Mouse (Mus musculus): ENCODE results near the gene Olfr593.
"Not testable (repeated sequence)": the region's sequence is repeated elsewhere in the genome, so short reads cannot be mapped to it uniquely, and the experiment has no call there.

The Olfr593 gene

DNA sequence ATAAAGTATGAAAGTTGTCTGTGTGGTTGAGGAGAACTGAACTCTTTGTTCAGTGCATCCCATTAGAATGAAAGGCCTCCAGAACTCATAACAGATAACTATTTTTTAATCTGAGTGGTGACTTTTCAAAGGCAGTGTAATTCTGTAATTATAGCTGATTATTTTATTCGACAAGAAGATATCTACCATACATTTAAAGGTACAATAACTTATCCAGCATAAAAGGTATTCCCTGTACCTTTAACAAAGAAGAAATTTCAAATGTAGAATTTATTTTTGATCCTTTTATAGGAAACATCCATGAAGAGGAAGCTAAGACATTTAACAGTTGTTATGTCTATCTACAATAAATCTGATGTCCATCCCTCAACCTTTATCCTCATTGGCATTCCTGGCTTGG, at the start of gene Olfr593:
TSS of gene Olfr593 (plus strand) at position 301 of the 400 bp plus-strand sequence.
- DNase-seq (ENCODE audit: low spot score in 2 of 2), result no peak

DNA sequence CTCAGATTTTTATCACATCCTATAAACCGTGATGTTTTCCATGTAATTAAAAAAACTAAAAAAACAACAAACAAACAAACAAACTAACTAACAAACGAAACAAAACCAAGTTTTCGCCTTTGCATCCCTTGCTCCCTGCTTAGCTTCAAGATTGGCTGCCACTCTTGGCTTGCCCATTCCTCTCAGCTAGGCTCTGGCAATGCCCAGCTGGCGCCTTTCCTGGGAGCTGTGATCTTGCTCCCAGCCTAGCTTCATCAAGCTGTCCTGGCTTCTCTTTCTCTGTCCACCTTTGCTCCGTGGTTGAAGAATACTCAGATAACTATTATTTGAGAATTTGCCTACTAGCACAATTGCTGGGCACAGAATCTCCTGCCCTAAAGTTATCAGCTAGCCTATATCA, 42.0 kb upstream of the Olfr593 start:
- no peak for DNase-seq (ENCODE audit: low spot score in 2 of 2)

DNA sequence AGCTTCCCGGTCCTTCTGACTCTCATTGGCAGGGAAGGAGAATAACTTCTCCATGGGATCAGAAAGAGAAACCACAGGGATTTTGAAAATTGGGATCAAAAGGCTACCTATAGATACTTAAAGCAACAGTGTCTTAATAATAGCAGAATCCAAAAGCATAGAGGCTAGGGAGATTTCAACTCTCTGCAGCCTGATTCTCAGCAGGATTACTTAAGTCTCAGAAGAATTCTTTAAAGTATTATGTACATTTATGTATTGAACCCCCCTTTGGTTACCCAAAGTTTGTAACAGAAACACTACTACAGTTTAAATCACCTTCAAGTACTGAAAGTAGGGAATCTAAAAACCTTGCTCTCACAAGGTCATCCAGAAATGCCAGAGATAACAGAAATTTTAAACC, 33.4 kb upstream of the Olfr593 start, which contains the start of gene Olfr591:
TSS of gene Olfr591 (minus strand) at position 101 of the 400 bp plus-strand sequence.
- no peak for DNase-seq (ENCODE audit: low spot score in 2 of 2)

GRCm38 (mm10) chr7:103184503-103184902, 27.2 kb upstream of the Olfr593 start, which contains the start of gene Olfr592:
Gene Olfr592 (plus strand): TSS chr7:103184803.
- not testable (repeated sequence) for DNase-seq (ENCODE audit: low spot score in 2 of 2)

DNA sequence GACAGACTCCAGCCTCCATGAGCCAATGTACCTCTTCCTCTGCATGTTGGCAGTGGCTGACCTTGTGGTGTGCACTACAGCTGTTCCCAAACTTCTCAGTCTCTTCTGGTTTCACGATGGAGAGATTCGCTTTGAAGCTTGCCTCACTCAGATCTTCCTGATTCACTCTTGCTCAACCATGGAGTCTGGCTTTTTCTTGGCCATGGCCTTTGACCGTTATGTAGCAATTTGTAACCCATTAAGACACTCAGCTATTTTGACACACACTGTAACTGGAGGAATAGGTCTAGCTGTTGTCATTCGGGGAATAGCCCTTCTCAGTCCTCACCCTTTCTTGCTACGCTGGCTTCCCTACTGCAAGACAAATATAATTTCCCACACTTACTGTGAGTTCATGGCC, 388 bp downstream of the Olfr593 start:
- not testable (repeated sequence) for DNase-seq (ENCODE audit: low spot score in 2 of 2)

GRCm38 (mm10) chr7:103216696-103217095, 5.0 kb downstream of the Olfr593 start, which contains the start of gene Olfr594:
Gene Olfr594 (plus strand): TSS chr7:103216996.
- no peak for DNase-seq (ENCODE audit: low spot score in 2 of 2)

- not testable (repeated sequence) for DNase-seq (ENCODE audit: low spot score in 2 of 2)
Measured at GRCm38 (mm10) chr7:103252405-103252804, 40.7 kb downstream of the Olfr593 start, which contains the start of gene Usp17ld. Gene Usp17ld (minus strand): TSS chr7:103252505.
